ENCODE assay signal across 8 mouse cellular contexts in the genomic region with DNA sequence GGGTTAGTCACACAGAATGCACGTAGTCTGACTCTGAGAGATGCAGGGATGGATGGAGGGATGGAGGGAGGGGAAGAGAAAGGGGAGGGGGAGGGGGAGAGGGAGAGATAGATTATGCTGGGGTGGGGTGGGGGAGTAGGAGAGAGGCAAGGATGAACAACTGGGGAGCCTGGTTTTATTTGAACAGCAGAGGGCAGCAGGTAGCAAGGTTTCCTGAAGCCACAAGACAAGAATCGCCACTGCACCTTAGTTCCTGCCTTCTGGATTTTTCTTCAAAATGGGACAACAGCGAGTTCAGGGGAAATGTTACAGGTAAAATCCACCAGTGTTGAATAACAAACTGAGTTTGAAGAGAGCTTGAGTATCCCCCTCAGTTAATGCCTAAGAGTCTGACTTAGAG. TPM values are rescaled to one million over a fixed set of nuclear protein-coding genes. Genes with fewer than 3 reads are reported as not detected.
DNase-seq lines count a peak whose midpoint lies in the region; ATAC-seq and TF ChIP-seq lines count a peak whose summit lies in the region.
"Had no signal": no experiment of that assay in that cellular context is flagged by ENCODE, and none has a peak within 500 bp of the region (broad histone marks: within the 10 kb centered on the region; RNA-seq: fewer than 3 reads in every experiment).

No protein-coding gene starts in this region.

- no peak for ATAC-seq in liver, embryonic 11.5 days (replicated peaks; ENCODE audit: low FRiP score)

- 24% methylated on average over 3 of the region's 3 CpGs for WGBS in liver, embryonic 11.5 days
- 22% methylated on average over 3 of the region's 3 CpGs for WGBS in small intestine, adult 2 months

- TF ChIP-seq EP300 in MEL (IDR thresholded peaks at IDR 0.05; ENCODE audit: low read depth in 1 of 2, low read length in 2 of 2): no peak

- TF ChIP-seq CTCF in MEL (IDR thresholded peaks at IDR 0.05 in 2 of 3, conservative IDR thresholded peaks at IDR 0.05 in 1 of 3; ENCODE audit: control insufficient read depth in 1 of 3, insufficient read depth in 1 of 3, low read depth in 2 of 3, low read length in 3 of 3, poor library complexity in 1 of 3, severe bottlenecking in 1 of 3): peak; percentile 41 to 81 (median 77)
- TF ChIP-seq CTCF in bone marrow macrophage, adult 2 months (IDR thresholded peaks at IDR 0.05; ENCODE audit: low read depth, low read length): peak; percentile 24; the same call in 1 of the 2 replicates
- TF ChIP-seq CTCF in small intestine, adult 2 months (IDR thresholded peaks at IDR 0.05; ENCODE audit: extremely low read depth, insufficient read length, insufficient replicate concordance, low read depth, low read length): peak; percentile 53; the same call in 1 of the 2 replicates

- H3K4me3 ChIP-seq in liver, embryonic 11.5 days (ENCODE audit: low read depth, low read length): no peak overlapping the region
- no peak overlapping the region for H3K4me3 ChIP-seq in MEL (ENCODE audit: control insufficient read depth in 1 of 2, insufficient read depth in 1 of 2, low read depth in 2 of 2, low read length in 2 of 2)
- no peak overlapping the region for H3K4me3 ChIP-seq in bone marrow macrophage, adult 2 months (ENCODE audit: insufficient read depth, low read length)
- H3K4me3 ChIP-seq in small intestine, adult 2 months (ENCODE audit: low read depth, low read length): no peak overlapping the region

- TF ChIP-seq POLR2A in MEL (IDR thresholded peaks at IDR 0.05; ENCODE audit: control insufficient read depth in 1 of 2, insufficient read depth in 1 of 2, low read depth in 1 of 2, low read length in 2 of 2, poor library complexity in 1 of 2): no peak
- TF ChIP-seq POLR2A in bone marrow macrophage, adult 2 months (IDR thresholded peaks at IDR 0.05; ENCODE audit: borderline replicate concordance, low read depth, low read length): no peak
- TF ChIP-seq POLR2A in small intestine, adult 2 months (IDR thresholded peaks at IDR 0.05; ENCODE audit: low read depth, low read length): no peak

- no peaks in the 10 kb centered on the region for H3K36me3 ChIP-seq in liver, embryonic 11.5 days (ENCODE audit: control insufficient read depth, insufficient read depth, low read length)
- H3K36me3 ChIP-seq in MEL (ENCODE audit: control insufficient read depth in 1 of 2, insufficient read depth in 2 of 2, low read length in 2 of 2): peaks cover 0 to 5% of the 10 kb centered on the region in 2 experiments; a peak in 2 of 4 replicates
- H3K36me3 ChIP-seq in small intestine, adult 2 months (ENCODE audit: control insufficient read depth, insufficient read depth, low read length): no peaks in the 10 kb centered on the region

- intact Hi-C loops in left cerebral cortex, postnatal 36 days (cut with DNase I): no loop called here

- DNase-seq in liver: peak; percentile 43
- DNase-seq in liver, embryonic 11.5 days (ENCODE audit: low spot score): no peak
- DNase-seq in MEL (ENCODE audit: low read depth, low spot score): peak; percentile 56
- peak; percentile 42 for DNase-seq in gastrocnemius, postnatal 10 days
- peak; percentile 36 to 50 for DNase-seq in left cerebral cortex, postnatal 36 days (ENCODE audit: low spot score in 2 of 2)

- H3K4me1 ChIP-seq in liver, embryonic 11.5 days (replicated peaks; ENCODE audit: control insufficient read depth, insufficient read depth, low read length): no peaks in the 10 kb centered on the region; the same call in 1 of the 2 replicates
- peaks cover 0 to 12% of the 10 kb centered on the region in 2 experiments; a peak in 2 of 4 replicates for H3K4me1 ChIP-seq in MEL (ENCODE audit: control insufficient read depth in 1 of 2, insufficient read depth in 2 of 2, low read length in 2 of 2)
- peaks cover 3% of the 10 kb centered on the region; the same call in 1 of the 2 replicates for H3K4me1 ChIP-seq in bone marrow macrophage, adult 2 months (ENCODE audit: control insufficient read depth, insufficient read depth, low read length)
- H3K4me1 ChIP-seq in small intestine, adult 2 months (ENCODE audit: control insufficient read depth, insufficient read depth, insufficient read length, low read length): peaks cover 10% of the 10 kb centered on the region; the same call in 1 of the 2 replicates

- no peaks in the 10 kb centered on the region for H3K9me3 ChIP-seq in liver, embryonic 11.5 days (ENCODE audit: control insufficient read depth, low read length)
- no peaks in the 10 kb centered on the region for H3K9me3 ChIP-seq in MEL (replicated peaks; ENCODE audit: insufficient read depth, low read length)

- H3K4me2 ChIP-seq in liver, embryonic 11.5 days: no peak overlapping the region

- H3K27me3 ChIP-seq in liver, embryonic 11.5 days (replicated peaks; ENCODE audit: control insufficient read depth, insufficient read depth, low read length): no peaks in the 10 kb centered on the region
- no peaks in the 10 kb centered on the region; a peak in 1 of 4 replicates for H3K27me3 ChIP-seq in MEL (ENCODE audit: control insufficient read depth in 1 of 2, insufficient read depth in 2 of 2, low read length in 2 of 2)
- H3K27me3 ChIP-seq in small intestine, adult 2 months (ENCODE audit: control insufficient read depth, insufficient read depth, low read length): no peaks in the 10 kb centered on the region

- H3K27ac ChIP-seq in liver, embryonic 11.5 days (ENCODE audit: low read depth, low read length): no peak overlapping the region
- H3K27ac ChIP-seq in MEL (ENCODE audit: control insufficient read depth, low read depth, low read length): no peak overlapping the region
- no peak overlapping the region for H3K27ac ChIP-seq in bone marrow macrophage, adult 2 months (ENCODE audit: insufficient read depth, low read depth, low read length)
- H3K27ac ChIP-seq in small intestine, adult 2 months (ENCODE audit: insufficient read depth, low read depth, low read length): no peak overlapping the region
- H3K27ac ChIP-seq: macrophage had no signal

- no peaks in the 10 kb centered on the region for H3K79me2 ChIP-seq in MEL (ENCODE audit: control insufficient read depth, insufficient read depth, low read length, poor library complexity)

- H3K9ac ChIP-seq in liver, embryonic 11.5 days (ENCODE audit: low read depth, low read length): no peak overlapping the region
- H3K9ac ChIP-seq in MEL (ENCODE audit: control insufficient read depth, low read depth, low read length, poor library complexity, severe bottlenecking): no peak overlapping the region

- TF ChIP-seq RAD21 in MEL (IDR thresholded peaks at IDR 0.05; ENCODE audit: low read depth, low read length): peak; percentile 84

TF ChIP-seq in MEL, 35 proteins besides CTCF, POLR2A, EP300 and RAD21:
- TF ChIP-seq SMC3 (IDR thresholded peaks at IDR 0.05; ENCODE audit: low read depth, low read length) (peak; percentile 97), CHD2 (IDR thresholded peaks at IDR 0.05; ENCODE audit: low read length) (no peak), ZC3H11A (IDR thresholded peaks at IDR 0.05; ENCODE audit: low read depth, low read length) (peak; percentile 96)
TF ChIP-seq in MEL: peak in this region for 2.

RNA-seq across cellular contexts. Expression of a gene that starts 32.5 kb away (rescaled TPM):
- 104 and 110 TPM in 2 replicates for polyA plus RNA-seq in liver, embryonic 11.5 days (2014; fragmentation: Nextera tagmentation; extraction: Ambion mirVana)
- 125 and 132 TPM in 2 replicates for total RNA-seq in MEL (2012; rRNA removed)
- polyA plus RNA-seq in MEL (2012; ENCODE audit: insufficient read depth in 1 of 2, insufficient read length in 2 of 2, low read depth in 1 of 2, low replicate concordance in 2 of 2, missing spikeins in 1 of 2): 100 to 1,000 TPM in 1 of 2 experiments, not detected in 1; 109 TPM
- 9.2 and 11.6 TPM in 2 replicates for polyA plus RNA-seq in bone marrow macrophage, adult 2 months (2012; ENCODE audit: insufficient read depth, insufficient read length, missing spikeins)
- total RNA-seq in gastrocnemius, postnatal 10 days (2021): 1 to 10 TPM; 7.4 to 9.1 TPM
- 10 to 100 TPM; 12.2 to 15.1 TPM for total RNA-seq in left cerebral cortex, postnatal 36 days (2021)
- 1.7 and 2.4 TPM in 2 replicates for polyA plus RNA-seq in small intestine, adult 2 months (2012; rRNA removed)

Comparison
In these comparisons a context has a peak if more than half of its experiments do, and no peak if none do; other contexts are left out.
1. CTCF ChIP-seq: peak in every context shown above with its lines; median percentile 77 in MEL; 53 in small intestine, adult 2 months; 24 in bone marrow macrophage, adult 2 months.